Mouse (Mus musculus) brain, embryonic 14.5 days (tissue): ENCODE results near the gene S100a1.

Experiments used
- CTCF ChIP-seq: fragments of 200-500 bp; IDR thresholded peaks from 2 replicates; pipeline ENCODE4 v1.5.1; 2012; ENCODE audit warnings: inconsistent platforms, mild to moderate bottlenecking, moderate library complexity, borderline replicate concordance; ENCODE audit not compliant: insufficient read depth, insufficient read length; ENCODE audit errors: extremely low read depth
- POLR2A ChIP-seq: fragments of 200-500 bp; IDR thresholded peaks from 2 replicates; pipeline ENCODE4 v1.6.1; 2012; ENCODE audit warnings: mild to moderate bottlenecking, inconsistent platforms, borderline replicate concordance; ENCODE audit not compliant: poor library complexity, insufficient read depth, insufficient read length, severe bottlenecking; ENCODE audit errors: extremely low read depth

DNA sequence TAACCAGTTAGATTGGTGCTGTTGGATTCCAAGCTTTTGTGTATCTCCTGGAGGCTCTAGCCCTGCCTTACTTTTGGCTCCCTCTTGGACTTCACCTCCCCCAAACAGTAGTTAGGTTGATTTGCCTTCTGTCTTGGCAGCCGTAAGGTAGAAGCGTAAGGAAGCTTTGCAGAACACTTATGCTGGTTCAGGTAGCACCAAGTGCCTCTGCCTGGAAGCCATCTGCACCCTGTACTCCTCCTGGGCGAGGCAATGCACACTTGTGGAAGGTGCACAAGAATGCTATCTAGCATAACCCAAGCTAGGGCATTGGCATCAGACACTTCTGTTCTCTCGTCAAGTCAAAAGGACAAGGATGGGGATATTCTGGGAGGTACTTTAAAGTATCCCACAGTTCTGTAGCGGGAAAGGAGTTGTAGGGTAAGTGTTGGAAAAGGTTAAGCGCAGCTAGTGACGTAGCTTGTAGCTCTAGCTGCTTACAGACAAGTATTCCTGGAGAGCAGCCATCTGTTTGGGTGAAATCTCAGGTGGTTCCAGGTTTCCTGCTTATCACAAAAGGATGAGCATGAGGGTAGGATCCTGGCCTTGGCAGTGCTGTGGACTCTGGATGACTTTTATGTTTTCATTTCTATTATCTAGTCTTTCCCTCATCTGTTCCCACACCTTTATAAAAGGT is 18.2 kb downstream of the S100a1 start:
- TF ChIP-seq CTCF (no peak), POLR2A (no peak)
